Mouse (Mus musculus) right cerebral cortex, adult 2 months (tissue): Measurements from ENCODE around the gene G430095P16Rik.

ENCODE experiments used
- DNase-seq, 2 experiments: peaks; one replicate each; pipeline ENCODE4 v3.0.0; 2021 to 2022; ENCODE audit warnings: low spot score in 2 of 2

G430095P16Rik gene

GRCm38 (mm10) chr8:84742171-84743053 lies 19.6 kb downstream of the G430095P16Rik start:
- no peak for DNase-seq

- no peak for DNase-seq
Observed at GRCm38 (mm10) chr8:84743054-84743415, 20.2 kb downstream of the G430095P16Rik start.

- no peak for DNase-seq
Observed at GRCm38 (mm10) chr8:84743517-84744420, 21.0 kb downstream of the G430095P16Rik start.

- DNase-seq, result no peak
Observed at GRCm38 (mm10) chr8:84745032-84745925, 22.5 kb downstream of the G430095P16Rik start.

GRCm38 (mm10) chr8:84749519-84749918 lies 26.7 kb downstream of the G430095P16Rik start:
- no peak for DNase-seq

GRCm38 (mm10) chr8:84752734-84753582 lies 30.2 kb downstream of the G430095P16Rik start:
- DNase-seq, result no peak

- DNase-seq, result no peak
Observed at GRCm38 (mm10) chr8:84757501-84757900, 34.7 kb downstream of the G430095P16Rik start.

- no peak for DNase-seq
Observed at GRCm38 (mm10) chr8:84758308-84758707, 35.5 kb downstream of the G430095P16Rik start.

GRCm38 (mm10) chr8:84759126-84759525 lies 36.3 kb downstream of the G430095P16Rik start:
- no peak for DNase-seq

- no peak for DNase-seq
Observed at GRCm38 (mm10) chr8:84759718-84760117, 36.9 kb downstream of the G430095P16Rik start.

GRCm38 (mm10) chr8:84760405-84760805 lies 37.6 kb downstream of the G430095P16Rik start:
- DNase-seq, result no peak

- no peak for DNase-seq
Observed at GRCm38 (mm10) chr8:84760901-84761300, 38.1 kb downstream of the G430095P16Rik start.

GRCm38 (mm10) chr8:84764100-84764499 lies 41.3 kb downstream of the G430095P16Rik start:
- no peak for DNase-seq

GRCm38 (mm10) chr8:84764870-84765495 lies 42.2 kb downstream of the G430095P16Rik start:
- no peak for DNase-seq

- DNase-seq, result no peak
Observed at GRCm38 (mm10) chr8:84765629-84766028, 42.8 kb downstream of the G430095P16Rik start.

GRCm38 (mm10) chr8:84766422-84766821 lies 43.6 kb downstream of the G430095P16Rik start:
- DNase-seq, result no peak

- DNase-seq, result no peak
Observed at GRCm38 (mm10) chr8:84767221-84767620, 44.4 kb downstream of the G430095P16Rik start.

GRCm38 (mm10) chr8:84768343-84769095 lies 45.7 kb downstream of the G430095P16Rik start:
- DNase-seq, result no peak

GRCm38 (mm10) chr8:84769324-84769723 lies 46.5 kb downstream of the G430095P16Rik start:
- no peak for DNase-seq
